Mouse (Mus musculus) brain, embryonic 18.5 days (tissue): ENCODE measurements around the gene Kirrel3.

Experiments used
- DNase-seq: peaks from one replicate; pipeline ENCODE4 v3.0.0-alpha.2; 2012; ENCODE audit warnings: low read depth, low spot score

The Kirrel3 gene

GRCm38 (mm10) chr9:34600326-34600725, 114.6 kb downstream of the Kirrel3 start:
- no peak for DNase-seq

- no peak for DNase-seq
Measured at GRCm38 (mm10) chr9:34603750-34604149, 118.1 kb downstream of the Kirrel3 start.

GRCm38 (mm10) chr9:34604931-34605330, 119.2 kb downstream of the Kirrel3 start:
- DNase-seq = no peak

DNA sequence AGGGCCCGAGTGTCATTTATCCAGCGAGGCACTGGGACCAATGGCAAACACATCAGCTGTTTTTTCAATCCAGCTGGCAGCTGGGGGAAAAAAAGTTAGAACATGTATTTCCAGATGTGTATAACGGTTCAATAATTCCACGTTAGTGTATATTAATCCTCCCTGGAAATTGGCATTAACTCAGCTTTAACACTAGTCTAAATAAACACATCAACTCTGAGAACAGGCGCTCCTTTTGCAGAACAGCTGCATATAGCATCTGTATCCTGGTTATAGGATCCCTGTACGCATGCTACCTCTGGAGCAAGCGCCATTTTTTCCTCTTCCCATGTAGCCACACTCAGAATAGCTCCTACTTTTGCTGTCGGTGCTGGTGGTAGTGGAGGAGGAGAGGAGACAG, 119.8 kb downstream of the Kirrel3 start:
- no peak for DNase-seq

GRCm38 (mm10) chr9:34607976-34608375, 122.3 kb downstream of the Kirrel3 start:
- no peak for DNase-seq

- DNase-seq = no peak
Measured at GRCm38 (mm10) chr9:34612886-34613769, 127.4 kb downstream of the Kirrel3 start.

GRCm38 (mm10) chr9:34618099-34618498, 132.4 kb downstream of the Kirrel3 start:
- no peak for DNase-seq

- no peak for DNase-seq
Measured at GRCm38 (mm10) chr9:34619913-34620312, 134.2 kb downstream of the Kirrel3 start.

- DNase-seq = no peak
Measured at GRCm38 (mm10) chr9:34623526-34623925, 137.8 kb downstream of the Kirrel3 start.

GRCm38 (mm10) chr9:34624021-34624420, 138.3 kb downstream of the Kirrel3 start:
- no peak for DNase-seq

DNA sequence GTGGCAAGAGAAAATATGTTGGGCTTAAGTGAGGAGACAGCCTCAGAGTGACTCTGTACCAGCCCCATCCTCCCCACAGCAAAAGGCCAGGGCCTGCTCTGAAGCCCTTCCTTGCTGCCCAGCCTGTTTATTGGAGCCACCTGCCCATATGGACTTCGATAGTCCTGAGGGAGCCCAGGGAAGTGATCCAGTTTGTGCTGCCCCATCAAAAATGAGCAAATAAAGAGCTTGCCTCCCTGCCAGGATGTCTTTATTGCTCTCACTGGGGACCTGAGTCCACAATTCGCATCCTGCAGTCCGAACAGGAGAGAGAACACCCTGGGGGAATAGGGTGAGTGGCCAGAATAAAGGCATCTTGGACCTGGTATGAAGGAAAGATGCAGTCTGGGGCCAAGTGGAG, 143.1 kb downstream of the Kirrel3 start:
- DNase-seq = no peak

DNA sequence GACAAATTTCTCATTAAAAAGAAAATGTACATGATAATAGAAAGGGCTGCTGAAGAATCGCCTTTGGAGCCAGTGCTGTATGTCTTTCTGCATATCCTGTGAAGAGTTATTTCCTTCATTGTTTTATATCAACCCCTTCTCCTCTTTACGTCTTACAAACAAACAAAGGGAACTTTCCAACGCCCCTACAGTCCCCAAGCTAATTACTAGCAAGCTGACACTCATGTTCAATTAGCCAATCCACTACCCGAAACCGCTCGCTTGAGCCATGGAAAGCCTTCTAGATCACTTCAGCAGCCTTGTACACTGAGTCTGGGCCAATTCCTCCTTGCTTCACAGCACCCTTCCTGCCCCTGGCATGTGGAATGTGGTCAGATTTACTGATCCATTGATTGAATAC, 150.0 kb downstream of the Kirrel3 start:
- no peak for DNase-seq

DNA sequence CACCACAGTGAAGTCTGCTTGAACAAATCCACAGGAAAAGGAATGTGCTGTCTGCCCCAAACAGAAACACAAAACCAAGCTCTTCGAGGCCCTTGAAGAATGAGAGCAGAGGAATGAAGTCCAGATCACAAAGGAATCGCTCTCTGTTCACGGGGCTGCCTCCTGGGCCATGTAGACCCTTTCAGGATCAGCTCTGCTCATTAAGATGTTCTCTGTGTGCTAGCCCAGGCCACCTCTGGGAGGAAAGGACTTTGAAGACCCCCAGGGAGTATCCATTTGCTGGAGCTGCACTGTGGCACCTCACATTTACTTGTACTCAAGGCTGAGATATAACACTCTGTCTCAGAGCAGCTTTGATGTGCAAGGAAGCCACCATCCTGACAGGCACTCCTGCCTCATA, 158.2 kb downstream of the Kirrel3 start:
- no peak for DNase-seq

- DNase-seq = no peak
Measured at GRCm38 (mm10) chr9:34644392-34644791, 158.7 kb downstream of the Kirrel3 start.

DNA sequence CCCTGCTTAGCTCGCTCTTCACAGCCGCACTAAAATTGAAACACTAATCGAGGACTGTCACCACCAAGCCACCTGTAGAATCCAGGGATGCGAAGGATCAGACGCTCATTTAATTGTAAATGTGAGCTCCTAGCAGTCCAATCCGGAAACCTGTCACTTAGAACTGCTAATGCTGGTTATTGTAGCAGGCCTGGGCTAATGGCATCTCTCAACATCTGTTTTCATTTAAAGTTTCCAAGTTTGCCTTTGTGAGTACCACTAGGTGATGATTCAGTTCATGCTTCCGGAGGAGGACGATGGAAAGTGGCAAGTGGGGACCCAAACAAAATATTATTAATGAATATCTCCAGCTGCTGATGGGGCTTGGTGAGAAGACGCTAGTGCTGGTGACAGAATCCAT, 161.1 kb downstream of the Kirrel3 start:
- no peak for DNase-seq

GRCm38 (mm10) chr9:34652278-34652677, 166.6 kb downstream of the Kirrel3 start:
- no peak for DNase-seq

GRCm38 (mm10) chr9:34653141-34653540, 167.4 kb downstream of the Kirrel3 start:
- DNase-seq = no peak

GRCm38 (mm10) chr9:34660566-34660965, 174.9 kb downstream of the Kirrel3 start:
- no peak for DNase-seq

- no peak for DNase-seq
Measured at GRCm38 (mm10) chr9:34663412-34663811, 177.7 kb downstream of the Kirrel3 start.

GRCm38 (mm10) chr9:34665361-34666129, 179.9 kb downstream of the Kirrel3 start:
- DNase-seq = no peak

- no peak for DNase-seq
Measured at GRCm38 (mm10) chr9:34667182-34667581, 181.5 kb downstream of the Kirrel3 start.

- DNase-seq = no peak
Measured at GRCm38 (mm10) chr9:34670906-34671305, 185.2 kb downstream of the Kirrel3 start.

GRCm38 (mm10) chr9:34686798-34687197, 201.1 kb downstream of the Kirrel3 start:
- DNase-seq = no peak
